Mouse (Mus musculus): ENCODE measurements around the gene Fibcd1. TPM values are rescaled to one million over a fixed set of nuclear protein-coding genes. Genes with fewer than 3 reads are reported as not detected.

Gene Fibcd1
- polyA plus RNA-seq, 1 experiment from 2014 or later, result 7.1 TPM

- H3K9ac ChIP-seq (ENCODE audit: low read depth, low read length), result peak overlapping the region; percentile 35; the same call in 1 of the 2 replicates
- no peaks in the 10 kb centered on the region for H3K9me3 ChIP-seq (ENCODE audit: control insufficient read depth, low read length)
- no peaks in the 10 kb centered on the region for H3K27me3 ChIP-seq (replicated peaks; ENCODE audit: control insufficient read depth, insufficient read depth, low read length)
- H3K36me3 ChIP-seq (ENCODE audit: control insufficient read depth, insufficient read depth, low read length), result no peaks in the 10 kb centered on the region; the same call in 1 of the 2 replicates
- peak; percentile 34; the same call in 1 of the 2 replicates for ATAC-seq
- H3K27ac ChIP-seq (ENCODE audit: low read depth, low read length), result no peak overlapping the region; the same call in 1 of the 2 replicates
- no peak overlapping the region for H3K4me3 ChIP-seq (ENCODE audit: low read length)
- 29% methylated on average over 22 of the region's 28 CpGs for WGBS
- peaks cover 46% of the 10 kb centered on the region for H3K4me1 ChIP-seq (ENCODE audit: control insufficient read depth, insufficient read depth, low read depth, low read length)
- H3K4me2 ChIP-seq (ENCODE audit: low read length), result no peak overlapping the region
Measured at GRCm38 (mm10) chr2:31808410-31809357, 37.1 kb downstream of the Fibcd1 start.

- Histone ChIP-seq H3K36me3 (ENCODE audit: control insufficient read depth, insufficient read depth, low read length) (peaks cover 9% of the 10 kb centered on the region; the same call in 1 of the 2 replicates), H3K27me3 (replicated peaks; ENCODE audit: control insufficient read depth, insufficient read depth, low read length) (no peaks in the 10 kb centered on the region), H3K27ac (ENCODE audit: low read depth, low read length) (peak overlapping the region; percentile 81), H3K9ac (ENCODE audit: low read depth, low read length) (peak overlapping the region; percentile 42; the same call in 1 of the 2 replicates), H3K4me3 (ENCODE audit: low read length) (no peak overlapping the region), H3K4me2 (ENCODE audit: low read length) (no peak overlapping the region), H3K9me3 (ENCODE audit: control insufficient read depth, low read length) (no peaks in the 10 kb centered on the region), H3K4me1 (ENCODE audit: control insufficient read depth, insufficient read depth, low read depth, low read length) (peaks cover 46% of the 10 kb centered on the region)
- 10% methylated on average over 9 of the region's 9 CpGs for WGBS
- ATAC-seq, result peak; percentile 65
Measured at GRCm38 (mm10) chr2:31806639-31807382, 39.0 kb downstream of the Fibcd1 start.

DNA sequence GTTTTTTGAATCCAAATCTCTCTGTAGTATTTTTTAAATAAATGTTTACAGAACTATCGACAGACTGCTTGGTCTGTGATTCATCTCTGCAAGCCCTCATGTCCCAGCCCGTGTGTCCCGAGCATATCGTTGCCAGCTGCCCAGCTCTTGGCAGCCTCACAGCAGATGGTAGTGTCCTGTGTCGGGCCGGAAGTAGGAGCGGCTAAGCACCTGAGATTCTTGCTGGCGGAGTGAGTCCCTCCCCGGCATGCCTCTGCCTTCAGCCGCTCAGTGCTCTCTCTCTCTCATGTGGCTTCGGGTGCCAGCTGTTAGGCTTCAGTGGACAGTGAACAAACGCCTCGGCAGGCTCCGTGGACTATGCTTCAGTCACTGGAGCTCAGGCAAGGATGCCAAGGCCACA is 42.3 kb downstream of the Fibcd1 start:
- Histone ChIP-seq H3K9ac (ENCODE audit: low read depth, low read length) (no peak overlapping the region), H3K4me2 (ENCODE audit: low read length) (no peak overlapping the region), H3K4me3 (ENCODE audit: low read length) (no peak overlapping the region), H3K27me3 (replicated peaks; ENCODE audit: control insufficient read depth, insufficient read depth, low read length) (no peaks in the 10 kb centered on the region), H3K36me3 (ENCODE audit: control insufficient read depth, insufficient read depth, low read length) (peaks cover 19% of the 10 kb centered on the region), H3K27ac (ENCODE audit: low read depth, low read length) (no peak overlapping the region), H3K4me1 (ENCODE audit: control insufficient read depth, insufficient read depth, low read depth, low read length) (peaks cover 24% of the 10 kb centered on the region), H3K9me3 (ENCODE audit: control insufficient read depth, low read length) (no peaks in the 10 kb centered on the region)
- ATAC-seq, result no peak
- 75% methylated on average over 14 of the region's 14 CpGs for WGBS

DNA sequence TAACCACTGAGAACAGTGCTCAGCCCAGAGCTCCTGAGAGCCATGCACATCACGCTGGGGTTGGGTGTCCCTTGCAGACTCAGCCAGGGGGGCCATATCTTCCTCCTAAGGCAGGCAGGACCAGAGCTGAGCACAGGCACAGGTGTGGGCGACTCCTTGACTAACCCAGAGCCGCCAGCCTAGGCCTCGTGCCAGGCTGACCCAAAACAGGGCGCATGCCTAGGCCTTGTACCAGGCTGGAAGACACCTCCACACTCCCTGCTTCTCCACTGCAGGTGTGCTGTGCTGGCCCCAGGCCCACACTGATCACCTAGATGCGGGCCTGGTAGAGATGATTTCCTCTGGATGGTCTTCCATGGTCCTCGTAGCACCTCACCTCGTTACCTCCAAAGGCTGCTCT is 43.0 kb downstream of the Fibcd1 start:
- H3K27me3 ChIP-seq (replicated peaks; ENCODE audit: control insufficient read depth, insufficient read depth, low read length), result no peaks in the 10 kb centered on the region
- H3K4me1 ChIP-seq (ENCODE audit: control insufficient read depth, insufficient read depth, low read depth, low read length), result peaks cover 19% of the 10 kb centered on the region
- H3K4me3 ChIP-seq (ENCODE audit: low read length), result no peak overlapping the region
- ATAC-seq, result no peak
- no peak overlapping the region for H3K9ac ChIP-seq (ENCODE audit: low read depth, low read length)
- 92% methylated on average over 8 of the region's 8 CpGs for WGBS
- H3K4me2 ChIP-seq (ENCODE audit: low read length), result no peak overlapping the region
- H3K9me3 ChIP-seq (ENCODE audit: control insufficient read depth, low read length), result no peaks in the 10 kb centered on the region
- H3K27ac ChIP-seq (ENCODE audit: low read depth, low read length), result no peak overlapping the region
- H3K36me3 ChIP-seq (ENCODE audit: control insufficient read depth, insufficient read depth, low read length), result peaks cover 22% of the 10 kb centered on the region

DNA sequence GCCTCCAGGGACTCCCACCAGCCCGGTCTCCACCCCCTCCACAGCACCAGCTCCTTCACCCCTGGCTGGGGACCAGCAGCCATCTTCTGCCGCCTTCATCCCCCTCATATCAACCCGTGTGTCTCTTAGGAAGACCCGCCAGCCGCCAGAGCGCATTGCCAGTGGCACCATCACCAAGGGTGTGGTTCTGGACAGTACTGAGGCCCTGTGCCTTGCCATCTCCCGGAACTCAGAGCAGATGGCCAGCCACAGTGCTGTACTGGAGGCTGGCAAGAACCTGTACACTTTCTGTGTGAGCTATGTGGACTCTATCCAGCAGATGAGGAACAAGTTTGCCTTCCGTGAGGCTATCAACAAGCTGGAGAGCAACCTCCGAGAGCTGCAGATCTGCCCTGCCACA is 44.4 kb downstream of the Fibcd1 start:
- Histone ChIP-seq H3K36me3 (ENCODE audit: control insufficient read depth, insufficient read depth, low read length) (peaks cover 29% of the 10 kb centered on the region), H3K4me2 (ENCODE audit: low read length) (no peak overlapping the region), H3K4me1 (ENCODE audit: control insufficient read depth, insufficient read depth, low read depth, low read length) (peaks cover 6% of the 10 kb centered on the region), H3K27me3 (replicated peaks; ENCODE audit: control insufficient read depth, insufficient read depth, low read length) (no peaks in the 10 kb centered on the region), H3K27ac (ENCODE audit: low read depth, low read length) (no peak overlapping the region), H3K9me3 (ENCODE audit: control insufficient read depth, low read length) (no peaks in the 10 kb centered on the region), H3K4me3 (ENCODE audit: low read length) (no peak overlapping the region), H3K9ac (ENCODE audit: low read depth, low read length) (no peak overlapping the region)
- ATAC-seq, result no peak
- WGBS, result 80% methylated on average over 9 of the region's 9 CpGs

GRCm38 (mm10) chr2:31796943-31797342 is 48.9 kb downstream of the Fibcd1 start:
- no peak for ATAC-seq
- H3K36me3 ChIP-seq (ENCODE audit: control insufficient read depth, insufficient read depth, low read length), result peaks cover 27% of the 10 kb centered on the region
- H3K9me3 ChIP-seq (ENCODE audit: control insufficient read depth, low read length), result no peaks in the 10 kb centered on the region
- no peak overlapping the region for H3K4me2 ChIP-seq (ENCODE audit: low read length)
- no peak overlapping the region for H3K9ac ChIP-seq (ENCODE audit: low read depth, low read length)
- H3K27ac ChIP-seq (ENCODE audit: low read depth, low read length), result no peak overlapping the region
- no peaks in the 10 kb centered on the region for H3K27me3 ChIP-seq (replicated peaks; ENCODE audit: control insufficient read depth, insufficient read depth, low read length)
- no peak overlapping the region for H3K4me3 ChIP-seq (ENCODE audit: low read length)
- no peaks in the 10 kb centered on the region for H3K4me1 ChIP-seq (ENCODE audit: control insufficient read depth, insufficient read depth, low read depth, low read length)
- WGBS, result 93% methylated on average over 3 of the region's 3 CpGs

GRCm38 (mm10) chr2:31792611-31793010 is 53.2 kb downstream of the Fibcd1 start:
- no peaks in the 10 kb centered on the region for H3K4me1 ChIP-seq (ENCODE audit: control insufficient read depth, insufficient read depth, low read depth, low read length)
- H3K27ac ChIP-seq (ENCODE audit: low read depth, low read length), result no peak overlapping the region
- 85% methylated on average over 6 of the region's 6 CpGs for WGBS
- no peak for ATAC-seq
- peaks cover 15% of the 10 kb centered on the region for H3K36me3 ChIP-seq (ENCODE audit: control insufficient read depth, insufficient read depth, low read length)
- no peaks in the 10 kb centered on the region for H3K27me3 ChIP-seq (replicated peaks; ENCODE audit: control insufficient read depth, insufficient read depth, low read length)
- H3K9ac ChIP-seq (ENCODE audit: low read depth, low read length), result no peak overlapping the region
- H3K4me3 ChIP-seq (ENCODE audit: low read length), result no peak overlapping the region
- no peaks in the 10 kb centered on the region for H3K9me3 ChIP-seq (ENCODE audit: control insufficient read depth, low read length)
- no peak overlapping the region for H3K4me2 ChIP-seq (ENCODE audit: low read length)

GRCm38 (mm10) chr2:31791260-31791659 is 54.5 kb downstream of the Fibcd1 start:
- peak; percentile 25; the same call in 1 of the 2 replicates for ATAC-seq
- H3K9ac ChIP-seq (ENCODE audit: low read depth, low read length), result no peak overlapping the region
- no peak overlapping the region for H3K4me2 ChIP-seq (ENCODE audit: low read length)
- WGBS, result 76% methylated on average over 8 of the region's 8 CpGs
- H3K4me3 ChIP-seq (ENCODE audit: low read length), result no peak overlapping the region
- no peaks in the 10 kb centered on the region for H3K9me3 ChIP-seq (ENCODE audit: control insufficient read depth, low read length)
- peaks cover 2% of the 10 kb centered on the region; the same call in 1 of the 2 replicates for H3K4me1 ChIP-seq (ENCODE audit: control insufficient read depth, insufficient read depth, low read depth, low read length)
- H3K36me3 ChIP-seq (ENCODE audit: control insufficient read depth, insufficient read depth, low read length), result peaks cover 10% of the 10 kb centered on the region
- no peaks in the 10 kb centered on the region for H3K27me3 ChIP-seq (replicated peaks; ENCODE audit: control insufficient read depth, insufficient read depth, low read length)
- no peak overlapping the region for H3K27ac ChIP-seq (ENCODE audit: low read depth, low read length)

- no peak overlapping the region for H3K4me2 ChIP-seq (ENCODE audit: low read length)
- no peak overlapping the region for H3K9ac ChIP-seq (ENCODE audit: low read depth, low read length)
- 74% methylated on average over 13 of the region's 13 CpGs for WGBS
- H3K36me3 ChIP-seq (ENCODE audit: control insufficient read depth, insufficient read depth, low read length), result peaks cover 13% of the 10 kb centered on the region
- no peaks in the 10 kb centered on the region for H3K9me3 ChIP-seq (ENCODE audit: control insufficient read depth, low read length)
- no peak overlapping the region for H3K4me3 ChIP-seq (ENCODE audit: low read length)
- H3K27ac ChIP-seq (ENCODE audit: low read depth, low read length), result no peak overlapping the region
- no peaks in the 10 kb centered on the region for H3K27me3 ChIP-seq (replicated peaks; ENCODE audit: control insufficient read depth, insufficient read depth, low read length)
- H3K4me1 ChIP-seq (ENCODE audit: control insufficient read depth, insufficient read depth, low read depth, low read length), result peaks cover 2% of the 10 kb centered on the region; the same call in 1 of the 2 replicates
- no peak for ATAC-seq
Measured at GRCm38 (mm10) chr2:31790728-31791251, 55.0 kb downstream of the Fibcd1 start.

Measured in hindbrain, embryonic 16.5 days (tissue).